Mouse (Mus musculus): ENCODE measurements around the gene 1700016C15Rik. TPM values are rescaled to one million over a fixed set of nuclear protein-coding genes. Genes with fewer than 3 reads are reported as not detected.

Gene 1700016C15Rik
- polyA plus RNA-seq, 1 experiment: not detected

GRCm38 (mm10) chr1:177716448-177716847 is 13.2 kb upstream of the 1700016C15Rik start:
- H3K4me1 ChIP-seq (ENCODE audit: control insufficient read depth, insufficient read depth, low read length): peaks cover 2% of the 10 kb centered on the region; the same call in 1 of the 2 replicates
- no peak for DNase-seq
- TF ChIP-seq CTCF (IDR thresholded peaks at IDR 0.05; ENCODE audit: insufficient read depth, low read length): no peak
- no peak for TF ChIP-seq POLR2A (IDR thresholded peaks at IDR 0.05; ENCODE audit: borderline replicate concordance, extremely low read depth, low read depth, low read length)
- WGBS: 86% methylated on average over 3 of the region's 3 CpGs
- H3K4me3 ChIP-seq (replicated peaks; ENCODE audit: extremely low read depth, low read depth, low read length): no peak overlapping the region

GRCm38 (mm10) chr1:177717057-177717835 is 12.4 kb upstream of the 1700016C15Rik start:
- no peaks in the 10 kb centered on the region; the same call in 1 of the 2 replicates for H3K4me1 ChIP-seq (ENCODE audit: control insufficient read depth, insufficient read depth, low read length)
- WGBS: 68% methylated on average over 7 of the region's 7 CpGs
- H3K4me3 ChIP-seq (replicated peaks; ENCODE audit: extremely low read depth, low read depth, low read length): no peak overlapping the region
- no peak for DNase-seq
- TF ChIP-seq CTCF (IDR thresholded peaks at IDR 0.05; ENCODE audit: insufficient read depth, low read length) (no peak), POLR2A (IDR thresholded peaks at IDR 0.05; ENCODE audit: borderline replicate concordance, extremely low read depth, low read depth, low read length) (no peak)

- Histone ChIP-seq H3K4me1 (ENCODE audit: control insufficient read depth, insufficient read depth, low read length) (no peaks in the 10 kb centered on the region; the same call in 1 of the 2 replicates), H3K4me3 (replicated peaks; ENCODE audit: extremely low read depth, low read depth, low read length) (no peak overlapping the region)
- TF ChIP-seq CTCF (IDR thresholded peaks at IDR 0.05; ENCODE audit: insufficient read depth, low read length): no peak
- no peak for TF ChIP-seq POLR2A (IDR thresholded peaks at IDR 0.05; ENCODE audit: borderline replicate concordance, extremely low read depth, low read depth, low read length)
- DNase-seq: no peak
- 65% methylated on average over 11 of the region's 11 CpGs for WGBS
These were observed 11.1 kb upstream of the 1700016C15Rik start for GRCm38 (mm10) chr1:177718340-177719028.

- 54% methylated on average over 3 of the region's 3 CpGs for WGBS
- Histone ChIP-seq H3K4me1 (ENCODE audit: control insufficient read depth, insufficient read depth, low read length) (no peaks in the 10 kb centered on the region), H3K4me3 (replicated peaks; ENCODE audit: extremely low read depth, low read depth, low read length) (no peak overlapping the region)
- DNase-seq: no peak
- TF ChIP-seq POLR2A (IDR thresholded peaks at IDR 0.05; ENCODE audit: borderline replicate concordance, extremely low read depth, low read depth, low read length): no peak
- no peak for TF ChIP-seq CTCF (IDR thresholded peaks at IDR 0.05; ENCODE audit: insufficient read depth, low read length)
These were observed 10.6 kb upstream of the 1700016C15Rik start for GRCm38 (mm10) chr1:177719029-177719427.

GRCm38 (mm10) chr1:177723786-177724185 is 5.8 kb upstream of the 1700016C15Rik start:
- H3K4me3 ChIP-seq (replicated peaks; ENCODE audit: extremely low read depth, low read depth, low read length): no peak overlapping the region
- TF ChIP-seq POLR2A (IDR thresholded peaks at IDR 0.05; ENCODE audit: borderline replicate concordance, extremely low read depth, low read depth, low read length): no peak
- no peak for TF ChIP-seq CTCF (IDR thresholded peaks at IDR 0.05; ENCODE audit: insufficient read depth, low read length)
- DNase-seq: no peak
- WGBS: 73% methylated on average over 4 of the region's 4 CpGs
- H3K4me1 ChIP-seq (ENCODE audit: control insufficient read depth, insufficient read depth, low read length): peaks cover 2% of the 10 kb centered on the region; the same call in 1 of the 2 replicates

GRCm38 (mm10) chr1:177726870-177727269 is 2.7 kb upstream of the 1700016C15Rik start:
- 48% methylated on average over 5 of the region's 5 CpGs for WGBS
- Histone ChIP-seq H3K4me3 (replicated peaks; ENCODE audit: extremely low read depth, low read depth, low read length) (no peak overlapping the region), H3K4me1 (ENCODE audit: control insufficient read depth, insufficient read depth, low read length) (peaks cover 7% of the 10 kb centered on the region; the same call in 1 of the 2 replicates)
- TF ChIP-seq CTCF (IDR thresholded peaks at IDR 0.05; ENCODE audit: insufficient read depth, low read length): no peak
- TF ChIP-seq POLR2A (IDR thresholded peaks at IDR 0.05; ENCODE audit: borderline replicate concordance, extremely low read depth, low read depth, low read length): no peak
- DNase-seq: no peak

- TF ChIP-seq CTCF (IDR thresholded peaks at IDR 0.05; ENCODE audit: insufficient read depth, low read length) (no peak), POLR2A (IDR thresholded peaks at IDR 0.05; ENCODE audit: borderline replicate concordance, extremely low read depth, low read depth, low read length) (no peak)
- DNase-seq: no peak
- WGBS: 83% methylated on average over 3 of the region's 3 CpGs
These were observed 1.6 kb upstream of the 1700016C15Rik start for GRCm38 (mm10) chr1:177727883-177728525.

GRCm38 (mm10) chr1:177731973-177732372 is 2.4 kb downstream of the 1700016C15Rik start:
- H3K4me3 ChIP-seq (replicated peaks; ENCODE audit: extremely low read depth, low read depth, low read length): no peak overlapping the region
- peaks cover 7% of the 10 kb centered on the region; the same call in 1 of the 2 replicates for H3K4me1 ChIP-seq (ENCODE audit: control insufficient read depth, insufficient read depth, low read length)
- no peak for TF ChIP-seq CTCF (IDR thresholded peaks at IDR 0.05; ENCODE audit: insufficient read depth, low read length)
- TF ChIP-seq POLR2A (IDR thresholded peaks at IDR 0.05; ENCODE audit: borderline replicate concordance, extremely low read depth, low read depth, low read length): no peak
- no peak for DNase-seq
- 75% methylated on average over 3 of the region's 3 CpGs for WGBS

More at GRCm38 (mm10) chr1:177727883-177728525, 1.6 kb upstream of the 1700016C15Rik start:
- Histone ChIP-seq H3K4me1 (ENCODE audit: control insufficient read depth, insufficient read depth, low read length) (peaks cover 7% of the 10 kb centered on the region; the same call in 1 of the 2 replicates), H3K4me3 (replicated peaks; ENCODE audit: extremely low read depth, low read depth, low read length) (no peak overlapping the region)

- no peaks in the 10 kb centered on the region for H3K4me1 ChIP-seq (ENCODE audit: control insufficient read depth, insufficient read depth, low read length)
- TF ChIP-seq POLR2A (IDR thresholded peaks at IDR 0.05; ENCODE audit: borderline replicate concordance, extremely low read depth, low read depth, low read length) (no peak), CTCF (IDR thresholded peaks at IDR 0.05; ENCODE audit: insufficient read depth, low read length) (no peak)
- no peak for DNase-seq
- WGBS: 35% methylated on average over 6 of the region's 6 CpGs
- H3K4me3 ChIP-seq (replicated peaks; ENCODE audit: extremely low read depth, low read depth, low read length): no peak overlapping the region
These were observed 8.0 kb downstream of the 1700016C15Rik start for GRCm38 (mm10) chr1:177737505-177738105.
